Mouse (Mus musculus) heart, embryonic 11.5 days (tissue): ENCODE measurements around the gene Zfp451. TPM values are rescaled to one million over a fixed set of nuclear protein-coding genes. Genes with fewer than 3 reads are reported as not detected.

Experiments
- ATAC-seq: fragments of 200-750 bp; cut with Nextera tagmentation; replicated peaks from 2 replicates; pipeline ENCODE4 v1.8.0; 2017; ENCODE audit warnings: moderate library complexity; ENCODE audit not compliant: insufficient number of reproducible peaks, low FRiP score, low TSS enrichment
- H3K27ac ChIP-seq: fragments of 300-500 bp; sonication (generic); 2 replicates; pipeline ENCODE4 v1.5.1; 2014; ENCODE audit warnings: mild to moderate bottlenecking, low read depth, low read length
- H3K27me3 ChIP-seq: fragments of 300-500 bp; sonication (generic); 2 replicates; pipeline ENCODE4 v1.6.1; 2014; ENCODE audit warnings: mild to moderate bottlenecking, low read length, mixed read lengths; ENCODE audit not compliant: control insufficient read depth, insufficient read depth
- H3K36me3 ChIP-seq: fragments of 300-500 bp; sonication (generic); 2 replicates; pipeline ENCODE4 v1.6.1; 2014; ENCODE audit warnings: mild to moderate bottlenecking, low read length, moderate library complexity, mixed read lengths; ENCODE audit not compliant: control insufficient read depth, insufficient read depth
- H3K4me1 ChIP-seq: fragments of 300-500 bp; sonication (generic); 2 replicates; pipeline ENCODE4 v1.6.1; 2014; ENCODE audit warnings: low read length; ENCODE audit not compliant: control insufficient read depth, insufficient read depth
- H3K4me2 ChIP-seq: fragments of 300-500 bp; sonication (generic); 2 replicates; pipeline ENCODE4 v1.6.1; 2014; ENCODE audit warnings: mild to moderate bottlenecking, moderate library complexity
- H3K4me3 ChIP-seq: fragments of 300-500 bp; sonication (generic); 2 replicates; pipeline ENCODE4 v1.5.1; 2014; ENCODE audit warnings: low read depth, low read length
- H3K9ac ChIP-seq: fragments of 300-500 bp; sonication (generic); 2 replicates; pipeline ENCODE4 v1.6.1; 2014; ENCODE audit warnings: mild to moderate bottlenecking, low read depth, low read length, moderate library complexity
- H3K9me3 ChIP-seq: fragments of 300-500 bp; sonication (generic); replicated peaks from 2 replicates; pipeline ENCODE4 v1.6.1; 2016; ENCODE audit warnings: low read length; ENCODE audit not compliant: control insufficient read depth
- WGBS: fragments of 180-500 bp; shearing (Covaris S2); extraction: QIAGEN DNeasy Blood & Tissue Kit; methylation state at CpG from one replicate; pipeline ENCODE4 v1.1.7; 2014; ENCODE audit not compliant: insufficient replicate concordance; 5-methylcytosine and 5-hydroxymethylcytosine counted together
- polyA plus RNA-seq: library from polyadenylated mRNA; unstranded; fragments of >200 nt; fragmentation: Nextera tagmentation; extraction: Ambion mirVana; gene quantifications from 2 replicates; pipeline ENCODE4 v1.2.1, GENCODE M21; 2014

Zfp451 gene
- polyA plus RNA-seq, 1 experiment from 2014 or later, result 20.5 TPM

- no peak for ATAC-seq
- Histone ChIP-seq H3K9me3 (no peaks in the 10 kb centered on the region), H3K9ac (no peak overlapping the region), H3K4me2 (no peak overlapping the region), H3K36me3 (peaks cover 11% of the 10 kb centered on the region; the same call in 1 of the 2 replicates), H3K4me3 (no peak overlapping the region), H3K27me3 (no peaks in the 10 kb centered on the region), H3K27ac (no peak overlapping the region), H3K4me1 (no peaks in the 10 kb centered on the region)
- WGBS, result 86% methylated on average over 16 of the region's 16 CpGs
Measured at GRCm38 (mm10) chr1:33766520-33767508, 47.6 kb downstream of the Zfp451 start.

GRCm38 (mm10) chr1:33765468-33766080 is 48.8 kb downstream of the Zfp451 start:
- Histone ChIP-seq H3K27ac (no peak overlapping the region), H3K4me2 (no peak overlapping the region), H3K9ac (no peak overlapping the region), H3K4me1 (no peaks in the 10 kb centered on the region), H3K4me3 (no peak overlapping the region), H3K27me3 (no peaks in the 10 kb centered on the region), H3K36me3 (peaks cover 4% of the 10 kb centered on the region; the same call in 1 of the 2 replicates), H3K9me3 (no peaks in the 10 kb centered on the region)
- WGBS, result 90% methylated on average over 11 of the region's 11 CpGs
- no peak for ATAC-seq

- Histone ChIP-seq H3K9me3 (no peaks in the 10 kb centered on the region), H3K4me1 (no peaks in the 10 kb centered on the region), H3K4me3 (no peak overlapping the region), H3K36me3 (no peaks in the 10 kb centered on the region; the same call in 1 of the 2 replicates), H3K27ac (no peak overlapping the region), H3K27me3 (no peaks in the 10 kb centered on the region), H3K9ac (no peak overlapping the region), H3K4me2 (no peak overlapping the region)
- 66% methylated on average over 2 of the region's 2 CpGs for WGBS
- ATAC-seq, result no peak
Measured at GRCm38 (mm10) chr1:33763826-33764225, 50.6 kb downstream of the Zfp451 start.

DNA sequence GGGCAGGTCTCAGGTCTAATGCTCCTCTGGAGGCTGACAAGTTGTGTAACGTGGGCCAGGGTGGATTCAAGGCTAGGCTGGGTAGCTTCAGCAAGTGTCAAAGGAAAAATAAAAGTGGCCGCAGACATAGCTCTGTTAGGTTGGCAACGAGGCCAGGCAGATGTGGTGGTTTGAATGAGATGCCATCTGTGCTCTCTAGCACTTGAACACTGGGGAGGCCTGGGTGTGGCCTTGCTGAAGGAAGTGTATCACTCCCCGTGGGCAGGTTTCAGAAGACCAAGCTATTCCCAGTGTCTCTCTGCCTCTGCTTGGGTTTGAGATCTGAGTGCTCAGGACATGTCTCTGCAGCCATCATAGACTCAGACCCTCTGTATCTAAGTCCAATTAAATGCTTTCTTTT is 55.9 kb downstream of the Zfp451 start:
- peak overlapping the region; percentile 79 for H3K4me2 ChIP-seq
- no peak overlapping the region for H3K27ac ChIP-seq
- H3K9ac ChIP-seq, result no peak overlapping the region
- ATAC-seq, result no peak
- 59% methylated on average over 4 of the region's 4 CpGs for WGBS
- no peaks in the 10 kb centered on the region for H3K27me3 ChIP-seq
- H3K4me1 ChIP-seq, result peaks cover 8% of the 10 kb centered on the region
- H3K9me3 ChIP-seq, result no peaks in the 10 kb centered on the region
- no peak overlapping the region for H3K4me3 ChIP-seq
- H3K36me3 ChIP-seq, result no peaks in the 10 kb centered on the region

- Histone ChIP-seq H3K27me3 (no peaks in the 10 kb centered on the region), H3K4me2 (peak within 1 kb of the TSS; percentile 79), H3K4me3 (peak within 1 kb of the TSS; percentile 81), H3K4me1 (peaks cover 8% of the 10 kb centered on the region), H3K9ac (peak within 1 kb of the TSS; percentile 93), H3K9me3 (no peaks in the 10 kb centered on the region), H3K36me3 (no peaks in the 10 kb centered on the region), H3K27ac (peak within 1 kb of the TSS; percentile 76)
- peak; percentile 91 for ATAC-seq
- under 1% methylated on average over 61 of the region's 61 CpGs for WGBS
Measured at GRCm38 (mm10) chr1:33757491-33758041, 56.8 kb downstream of the Zfp451 start, which contains the start of gene Bag2. Gene Bag2, minus strand, starts transcription at chr1:33757795.

GRCm38 (mm10) chr1:33757033-33757413 is 57.4 kb downstream of the Zfp451 start:
- Histone ChIP-seq H3K4me1 (peaks cover 8% of the 10 kb centered on the region), H3K4me2 (peak overlapping the region; percentile 79), H3K36me3 (no peaks in the 10 kb centered on the region; the same call in 1 of the 2 replicates), H3K9ac (peak overlapping the region; percentile 93), H3K27me3 (no peaks in the 10 kb centered on the region), H3K27ac (peak overlapping the region; percentile 76), H3K9me3 (no peaks in the 10 kb centered on the region), H3K4me3 (peak overlapping the region; percentile 81)
- 3% methylated on average over 14 of the region's 14 CpGs for WGBS
- ATAC-seq, result peak; percentile 35; the same call in 1 of the 2 replicates

GRCm38 (mm10) chr1:33756258-33757032 is 58.0 kb downstream of the Zfp451 start:
- WGBS, result 28% methylated on average over 18 of the region's 18 CpGs
- Histone ChIP-seq H3K4me3 (peak overlapping the region; percentile 81), H3K9me3 (no peaks in the 10 kb centered on the region), H3K4me2 (peak overlapping the region; percentile 79), H3K27me3 (no peaks in the 10 kb centered on the region), H3K9ac (peak overlapping the region; percentile 93), H3K36me3 (no peaks in the 10 kb centered on the region; the same call in 1 of the 2 replicates), H3K4me1 (peaks cover 8% of the 10 kb centered on the region), H3K27ac (no peak overlapping the region; the same call in 1 of the 2 replicates)
- ATAC-seq, result no peak

DNA sequence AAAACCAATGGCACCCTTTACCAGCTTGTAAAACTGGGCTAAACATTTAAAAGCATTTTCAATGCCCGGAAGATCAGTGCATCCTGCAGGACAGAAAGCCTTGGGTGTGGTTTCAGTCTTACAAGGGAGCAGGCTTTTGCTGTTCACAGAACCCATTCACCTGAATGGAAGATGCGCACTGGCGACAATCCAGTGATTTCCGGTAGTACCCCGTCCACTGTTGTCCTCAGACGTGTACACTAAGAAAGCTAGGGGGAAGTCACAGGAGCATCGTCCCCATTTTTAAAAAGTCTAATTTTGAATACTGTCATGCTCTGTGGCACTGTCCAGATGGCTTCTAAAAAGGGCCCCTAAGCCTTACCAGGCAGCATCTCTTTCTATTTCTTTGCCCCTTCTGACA is 58.6 kb downstream of the Zfp451 start:
- 81% methylated on average over 7 of the region's 7 CpGs for WGBS
- Histone ChIP-seq H3K4me2 (peak overlapping the region; percentile 79), H3K9me3 (no peaks in the 10 kb centered on the region), H3K27ac (no peak overlapping the region), H3K4me3 (peak overlapping the region; percentile 81), H3K4me1 (peaks cover 11% of the 10 kb centered on the region), H3K9ac (no peak overlapping the region), H3K27me3 (no peaks in the 10 kb centered on the region), H3K36me3 (no peaks in the 10 kb centered on the region; the same call in 1 of the 2 replicates)
- no peak for ATAC-seq
